Comparison of ENCODE assay signal across 11 mouse cellular contexts in genomic region chr3:120059959-120060358, GRCm38 (mm10).
A peak's percentile ranks its signal among the peaks of the same experiment; 100 is the strongest.
DNase-seq lines count a peak whose midpoint lies in the region; ATAC-seq lines count a peak whose summit lies in the region.
"Had no signal": no experiment of that assay in that cellular context is flagged by ENCODE, and none has a peak within 500 bp of the region (broad histone marks: within the 10 kb centered on the region; RNA-seq: fewer than 3 reads in every experiment).

No protein-coding gene starts in this region.

- 0 out of 2 replicates have a peak, but pooled peaks cover 2% of the 10 kb centered on the region for H3K4me1 ChIP-seq in hindbrain, embryonic 12.5 days
- H3K4me1 ChIP-seq in hindbrain, embryonic 14.5 days (replicated peaks; ENCODE audit: control insufficient read depth, insufficient read depth, low read length): peaks cover 3% of the 10 kb centered on the region; the same call in 1 of the 2 replicates
- no peaks in the 10 kb centered on the region; the same call in 1 of the 2 replicates for H3K4me1 ChIP-seq in embryonic facial prominence, embryonic 11.5 days (ENCODE audit: control insufficient read depth, insufficient read depth, low read length)
- H3K4me1 ChIP-seq in midbrain, embryonic 11.5 days (ENCODE audit: control insufficient read depth, insufficient read depth, low read length): no peaks in the 10 kb centered on the region; the same call in 1 of the 2 replicates
- H3K4me1 ChIP-seq: liver, embryonic 12.5 days had no signal

- H3K27ac ChIP-seq in hindbrain, embryonic 12.5 days: no peak overlapping the region
- H3K27ac ChIP-seq in hindbrain, embryonic 14.5 days: no peak overlapping the region
- no peak overlapping the region for H3K27ac ChIP-seq in embryonic facial prominence, embryonic 11.5 days (replicated peaks; ENCODE audit: low read depth, low read length)
- H3K27ac ChIP-seq in midbrain, embryonic 11.5 days (ENCODE audit: low read depth, low read length): no peak overlapping the region
- H3K27ac ChIP-seq: liver, embryonic 12.5 days had no signal

- no peak overlapping the region for H3K4me3 ChIP-seq in hindbrain, embryonic 12.5 days
- no peak overlapping the region for H3K4me3 ChIP-seq in hindbrain, embryonic 14.5 days (replicated peaks; ENCODE audit: low read length)
- no peak overlapping the region for H3K4me3 ChIP-seq in embryonic facial prominence, embryonic 11.5 days (ENCODE audit: low read depth, low read length)
- no peak overlapping the region for H3K4me3 ChIP-seq in midbrain, embryonic 11.5 days (ENCODE audit: low read depth, low read length)
- H3K4me3 ChIP-seq: liver, embryonic 12.5 days had no signal

- no peaks in the 10 kb centered on the region for H3K9me3 ChIP-seq in hindbrain, embryonic 12.5 days (replicated peaks)
- H3K9me3 ChIP-seq in hindbrain, embryonic 14.5 days (ENCODE audit: control insufficient read depth, low read length): no peaks in the 10 kb centered on the region
- H3K9me3 ChIP-seq in embryonic facial prominence, embryonic 11.5 days (replicated peaks; ENCODE audit: control insufficient read depth, low read length): no peaks in the 10 kb centered on the region
- H3K9me3 ChIP-seq in midbrain, embryonic 11.5 days (ENCODE audit: control insufficient read depth, low read length): no peaks in the 10 kb centered on the region
- H3K9me3 ChIP-seq: liver, embryonic 12.5 days had no signal

- H3K36me3 ChIP-seq in hindbrain, embryonic 12.5 days: no peaks in the 10 kb centered on the region
- H3K36me3 ChIP-seq in hindbrain, embryonic 14.5 days (replicated peaks; ENCODE audit: control insufficient read depth, insufficient read depth): no peaks in the 10 kb centered on the region
- H3K36me3 ChIP-seq in embryonic facial prominence, embryonic 11.5 days (replicated peaks; ENCODE audit: control insufficient read depth, insufficient read depth, low read depth, low read length): no peaks in the 10 kb centered on the region
- no peaks in the 10 kb centered on the region for H3K36me3 ChIP-seq in midbrain, embryonic 11.5 days (ENCODE audit: control insufficient read depth, insufficient read depth, low read length)
- H3K36me3 ChIP-seq: liver, embryonic 12.5 days had no signal

- 0 out of 2 replicates have a peak, but pooled peaks cover 3% of the 10 kb centered on the region for H3K27me3 ChIP-seq in hindbrain, embryonic 12.5 days
- no peaks in the 10 kb centered on the region for H3K27me3 ChIP-seq in hindbrain, embryonic 14.5 days (ENCODE audit: control insufficient read depth, insufficient read depth, low read length)
- no peaks in the 10 kb centered on the region for H3K27me3 ChIP-seq in embryonic facial prominence, embryonic 11.5 days (ENCODE audit: control insufficient read depth, insufficient read depth, low read length)
- no peaks in the 10 kb centered on the region for H3K27me3 ChIP-seq in midbrain, embryonic 11.5 days (ENCODE audit: control insufficient read depth, insufficient read depth, low read length)
- H3K27me3 ChIP-seq: CH12.LX; liver, embryonic 12.5 days had no signal

- no peak for DNase-seq in hindbrain, embryonic 14.5 days (ENCODE audit: low spot score)
- DNase-seq in embryo, embryonic 10 days (ENCODE audit: low spot score): peak; percentile 38
- peak; percentile 53 for DNase-seq in embryonic facial prominence, embryonic 11.5 days (ENCODE audit: low spot score)
- DNase-seq in midbrain, embryonic 11.5 days (ENCODE audit: low spot score, missing footprints): no peak
- DNase-seq in thymus, postnatal 36 days: no peak
- no peak for DNase-seq in urinary bladder, postnatal 4 days (ENCODE audit: low spot score in 2 of 2)
- DNase-seq: right cerebral cortex, adult 18-20 months; thymus, postnatal 25 days had no signal

- H3K4me2 ChIP-seq in hindbrain, embryonic 12.5 days (replicated peaks): no peak overlapping the region
- no peak overlapping the region for H3K4me2 ChIP-seq in hindbrain, embryonic 14.5 days (replicated peaks)
- H3K4me2 ChIP-seq in embryonic facial prominence, embryonic 11.5 days (ENCODE audit: low read depth, low read length): no peak overlapping the region
- H3K4me2 ChIP-seq in midbrain, embryonic 11.5 days: peak overlapping the region; percentile 6; the same call in 1 of the 2 replicates
- H3K4me2 ChIP-seq: liver, embryonic 12.5 days had no signal

- 50% methylated on average over 11 of the region's 11 CpGs for WGBS in hindbrain, embryonic 12.5 days
- WGBS in hindbrain, embryonic 14.5 days: 37% methylated on average over 11 of the region's 11 CpGs
- 42% methylated on average over 11 of the region's 11 CpGs for WGBS in embryonic facial prominence, embryonic 11.5 days
- WGBS in midbrain, embryonic 11.5 days: 21% methylated on average over 11 of the region's 11 CpGs

- no peak overlapping the region for H3K9ac ChIP-seq in hindbrain, embryonic 12.5 days
- H3K9ac ChIP-seq in hindbrain, embryonic 14.5 days: no peak overlapping the region
- H3K9ac ChIP-seq in embryonic facial prominence, embryonic 11.5 days (replicated peaks; ENCODE audit: low read length): no peak overlapping the region
- no peak overlapping the region for H3K9ac ChIP-seq in midbrain, embryonic 11.5 days (ENCODE audit: low read length)
- H3K9ac ChIP-seq: liver, embryonic 12.5 days had no signal

- ATAC-seq in hindbrain, embryonic 12.5 days (ENCODE audit: low FRiP score): 0 out of 2 replicates have a peak, but pooled peaks have one; percentile 13
- ATAC-seq in hindbrain, embryonic 14.5 days (ENCODE audit: low FRiP score): no peak
- ATAC-seq in embryonic facial prominence, embryonic 11.5 days (replicated peaks; ENCODE audit: insufficient number of reproducible peaks, low FRiP score, low TSS enrichment, low read depth): peak; percentile 84
- peak; percentile 84 for ATAC-seq in midbrain, embryonic 11.5 days (ENCODE audit: low FRiP score)
- ATAC-seq: liver, embryonic 12.5 days had no signal

Comparison
In these comparisons a context has a peak if more than half of its experiments do, and no peak if none do; other contexts are left out.
1. DNase-seq: peak in embryo, embryonic 10 days (single experiment) and embryonic facial prominence, embryonic 11.5 days (single experiment); none in hindbrain, embryonic 14.5 days (single experiment), midbrain, embryonic 11.5 days (single experiment), thymus, postnatal 36 days (0 of 2) and urinary bladder, postnatal 4 days (0 of 2).